Mouse (Mus musculus) heart, postnatal 0 days (tissue): ENCODE results near the gene Prg2.

Source experiments
- CTCF ChIP-seq: IDR thresholded peaks from 2 replicates; pipeline ENCODE4 v1.5.1; 2016; ENCODE audit warnings: antibody characterized with exemption, control low read depth, low read depth
- EP300 ChIP-seq: IDR thresholded peaks from 2 replicates; pipeline ENCODE4 v1.6.1; 2016; ENCODE audit warnings: antibody characterized with exemption, low read depth

GRCm38 (mm10) chr2:84947154-84947771 lies 33.0 kb upstream of the Prg2 start:
- no peak for TF ChIP-seq CTCF
- no peak for TF ChIP-seq EP300
